Mouse (Mus musculus) telencephalon, adult 2 months (tissue): ENCODE measurements around the gene Crygc.
"Not testable (repeated sequence)": the region's sequence is repeated elsewhere in the genome, so short reads cannot be mapped to it uniquely, and the experiment has no call there.

ENCODE experiments used
- DNase-seq: peaks from one replicate; pipeline ENCODE4 v3.0.0-alpha.2; 2011; ENCODE audit warnings: low read depth, low spot score

Crygc gene

GRCm38 (mm10) chr1:65052140-65052539 lies 21.3 kb downstream of the Crygc start:
- no peak for DNase-seq

GRCm38 (mm10) chr1:65051696-65052095 lies 21.8 kb downstream of the Crygc start:
- DNase-seq, result no peak

- DNase-seq, result not testable (repeated sequence)
Measured at GRCm38 (mm10) chr1:65050952-65051351, 22.5 kb downstream of the Crygc start, which contains the start of gene Cryge. Gene Cryge, minus strand, starts transcription at chr1:65051149.

GRCm38 (mm10) chr1:65048781-65049180 lies 24.7 kb downstream of the Crygc start:
- DNase-seq, result no peak

GRCm38 (mm10) chr1:65046401-65047109 lies 26.9 kb downstream of the Crygc start:
- peak; percentile 8 for DNase-seq

- DNase-seq, result no peak
Measured at GRCm38 (mm10) chr1:65043433-65043832, 30.1 kb downstream of the Crygc start.

- DNase-seq, result no peak
Measured at GRCm38 (mm10) chr1:65041837-65042236, 31.7 kb downstream of the Crygc start.

GRCm38 (mm10) chr1:65040806-65041205 lies 32.7 kb downstream of the Crygc start:
- no peak for DNase-seq

GRCm38 (mm10) chr1:65039679-65040078 lies 33.8 kb downstream of the Crygc start:
- DNase-seq, result no peak

- no peak for DNase-seq
Measured at GRCm38 (mm10) chr1:65037542-65037941, 35.9 kb downstream of the Crygc start.

GRCm38 (mm10) chr1:65035513-65035912 lies 38.0 kb downstream of the Crygc start:
- no peak for DNase-seq

GRCm38 (mm10) chr1:65032641-65033040 lies 40.8 kb downstream of the Crygc start, which contains the start of gene Akr1cl:
Gene Akr1cl, minus strand, starts transcription at chr1:65032759.
- no peak for DNase-seq

- no peak for DNase-seq
Measured at GRCm38 (mm10) chr1:65028206-65028605, 45.3 kb downstream of the Crygc start.
